Mouse (Mus musculus) lung, postnatal 0 days (tissue): ENCODE measurements around the gene Pknox2. TPM values are rescaled to one million over a fixed set of nuclear protein-coding genes. Genes with fewer than 3 reads are reported as not detected.

ENCODE experiments used
- ATAC-seq: fragments of 200-750 bp; cut with Nextera tagmentation; 2 replicates; pipeline ENCODE4 v1.8.0; 2017; ENCODE audit warnings: moderate library complexity
- DNase-seq: peaks from one replicate; pipeline ENCODE4 v3.0.0-alpha.2; 2016; ENCODE audit warnings: low spot score
- H3K27ac ChIP-seq: fragments of 300-500 bp; sonication (generic); 2 replicates; pipeline ENCODE4 v1.5.1; 2014; ENCODE audit warnings: antibody characterized with exemption, mild to moderate bottlenecking, low read length, mixed read lengths
- H3K27me3 ChIP-seq: fragments of 300-500 bp; sonication (generic); replicated peaks from 2 replicates; pipeline ENCODE4 v1.6.1; 2014; ENCODE audit warnings: low read length, mixed read lengths; ENCODE audit not compliant: insufficient read depth
- H3K36me3 ChIP-seq: fragments of 300-500 bp; sonication (generic); 2 replicates; pipeline ENCODE4 v1.6.1; 2014; ENCODE audit warnings: low read length, mixed read lengths; ENCODE audit not compliant: insufficient read depth
- H3K4me1 ChIP-seq: fragments of 300-500 bp; sonication (generic); 2 replicates; pipeline ENCODE4 v1.6.1; 2014; ENCODE audit warnings: antibody characterized with exemption, low read depth, low read length, mixed read lengths; ENCODE audit not compliant: insufficient read depth
- H3K4me2 ChIP-seq: fragments of 300-500 bp; sonication (generic); replicated peaks from 2 replicates; pipeline ENCODE4 v1.6.1; 2014; ENCODE audit warnings: low read depth, mild to moderate bottlenecking, low read length, moderate library complexity, mixed read lengths
- H3K4me3 ChIP-seq: fragments of 300-500 bp; sonication (generic); 2 replicates; pipeline ENCODE4 v1.5.1; 2014; ENCODE audit warnings: low read depth, low read length
- H3K9ac ChIP-seq: fragments of 300-500 bp; sonication (generic); replicated peaks from 2 replicates; pipeline ENCODE4 v1.6.1; 2014; ENCODE audit warnings: low read depth, mild to moderate bottlenecking
- H3K9me3 ChIP-seq: fragments of 300-500 bp; sonication (generic); 2 replicates; pipeline ENCODE4 v1.6.1; 2016; ENCODE audit warnings: low read length, mixed read lengths
- CTCF ChIP-seq: IDR thresholded peaks from 2 replicates; pipeline ENCODE4 v1.5.1; 2016; ENCODE audit warnings: antibody characterized with exemption, mild to moderate bottlenecking
- EP300 ChIP-seq: IDR thresholded peaks from 2 replicates; pipeline ENCODE4 v1.6.1; 2016; ENCODE audit warnings: antibody characterized with exemption, mild to moderate bottlenecking, control low read depth
- WGBS: fragments of 180-500 bp; shearing (Covaris S2); extraction: QIAGEN DNeasy Blood & Tissue Kit; methylation state at CpG from one replicate; pipeline ENCODE4 v1.1.7; 2014; 5-methylcytosine and 5-hydroxymethylcytosine counted together
- polyA plus RNA-seq: library from polyadenylated mRNA; unstranded; fragments of >200 nt; fragmentation: Nextera tagmentation; extraction: Ambion mirVana; gene quantifications from 2 replicates; pipeline ENCODE4 v1.2.1, GENCODE M21; 2015

Pknox2 gene
- polyA plus RNA-seq, 1 experiment from 2014 or later: 11.1 TPM

- Histone ChIP-seq H3K4me1 (peaks cover 8% of the 10 kb centered on the region; the same call in 1 of the 2 replicates), H3K9ac (no peak overlapping the region), H3K36me3 (no peaks in the 10 kb centered on the region), H3K27me3 (no peaks in the 10 kb centered on the region), H3K4me3 (no peak overlapping the region), H3K9me3 (no peaks in the 10 kb centered on the region), H3K27ac (no peak overlapping the region), H3K4me2 (no peak overlapping the region)
- TF ChIP-seq CTCF: no peak
- TF ChIP-seq EP300: no peak
- no peak for ATAC-seq
- DNase-seq: no peak
- 79% methylated on average over 3 of the region's 3 CpGs for WGBS
Measured at GRCm38 (mm10) chr9:37099595-37099994, 47.6 kb downstream of the Pknox2 start.

DNA sequence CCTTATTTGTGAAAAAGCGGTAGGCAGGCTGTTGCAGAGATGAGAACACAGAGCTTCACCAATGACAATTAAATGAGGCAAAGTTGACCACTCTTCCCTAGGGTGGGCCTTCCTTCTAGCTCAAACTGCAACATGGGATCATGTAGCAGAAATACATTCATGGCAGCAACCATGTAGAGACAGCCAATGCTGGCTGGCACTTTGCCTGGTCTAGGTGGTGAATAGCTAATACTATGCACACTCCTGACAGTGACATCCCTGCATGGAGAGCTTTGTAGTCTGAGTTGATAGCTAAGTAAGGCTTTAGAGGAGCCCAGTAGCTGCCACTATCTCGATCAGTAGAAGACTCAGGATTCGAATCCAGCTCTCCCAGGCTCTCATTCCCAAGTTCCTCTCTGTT is 48.6 kb downstream of the Pknox2 start:
- Histone ChIP-seq H3K27me3 (no peaks in the 10 kb centered on the region), H3K9me3 (no peaks in the 10 kb centered on the region), H3K4me1 (peaks cover 8% of the 10 kb centered on the region; the same call in 1 of the 2 replicates), H3K4me3 (no peak overlapping the region), H3K36me3 (no peaks in the 10 kb centered on the region), H3K4me2 (no peak overlapping the region), H3K9ac (no peak overlapping the region), H3K27ac (no peak overlapping the region)
- ATAC-seq (no peak), DNase-seq (no peak)
- TF ChIP-seq CTCF (no peak), EP300 (no peak)
- 93% methylated on average over 3 of the region's 3 CpGs for WGBS

- no peak overlapping the region for H3K27ac ChIP-seq
- ATAC-seq (no peak), DNase-seq (no peak)
- no peaks in the 10 kb centered on the region for H3K9me3 ChIP-seq
- H3K36me3 ChIP-seq: no peaks in the 10 kb centered on the region
- TF ChIP-seq CTCF (no peak), EP300 (no peak)
- 64% methylated on average over 11 of the region's 11 CpGs for WGBS
- H3K4me2 ChIP-seq: no peak overlapping the region
- H3K9ac ChIP-seq: no peak overlapping the region
- no peak overlapping the region for H3K4me3 ChIP-seq
- no peaks in the 10 kb centered on the region for H3K27me3 ChIP-seq
- no peaks in the 10 kb centered on the region for H3K4me1 ChIP-seq
Measured at GRCm38 (mm10) chr9:37094230-37094990, 52.8 kb downstream of the Pknox2 start.

- no peaks in the 10 kb centered on the region for H3K4me1 ChIP-seq
- no peaks in the 10 kb centered on the region for H3K27me3 ChIP-seq
- H3K4me3 ChIP-seq: no peak overlapping the region
- no peak overlapping the region for H3K9ac ChIP-seq
- H3K9me3 ChIP-seq: no peaks in the 10 kb centered on the region
- TF ChIP-seq EP300 (no peak), CTCF (no peak)
- DNase-seq (no peak), ATAC-seq (no peak)
- H3K36me3 ChIP-seq: no peaks in the 10 kb centered on the region
- H3K4me2 ChIP-seq: no peak overlapping the region
- no peak overlapping the region for H3K27ac ChIP-seq
- 12% methylated on average over 5 of the region's 5 CpGs for WGBS
Measured at GRCm38 (mm10) chr9:37093086-37093485, 54.1 kb downstream of the Pknox2 start.

- H3K9me3 ChIP-seq: no peaks in the 10 kb centered on the region
- no peaks in the 10 kb centered on the region for H3K36me3 ChIP-seq
- TF ChIP-seq EP300 (no peak), CTCF (no peak)
- no peak overlapping the region for H3K4me3 ChIP-seq
- H3K9ac ChIP-seq: no peak overlapping the region
- DNase-seq (no peak), ATAC-seq (no peak)
- no peak overlapping the region for H3K4me2 ChIP-seq
- no peak overlapping the region for H3K27ac ChIP-seq
- 74% methylated on average over 6 of the region's 6 CpGs for WGBS
- no peaks in the 10 kb centered on the region; the same call in 1 of the 2 replicates for H3K4me1 ChIP-seq
- H3K27me3 ChIP-seq: no peaks in the 10 kb centered on the region
Measured at GRCm38 (mm10) chr9:37089894-37090652, 57.1 kb downstream of the Pknox2 start.

GRCm38 (mm10) chr9:37085370-37085769 is 61.8 kb downstream of the Pknox2 start:
- peaks cover 4% of the 10 kb centered on the region; the same call in 1 of the 2 replicates for H3K4me1 ChIP-seq
- peak; percentile 86 for DNase-seq
- peak; percentile 78 for ATAC-seq

More at GRCm38 (mm10) chr9:37085370-37085769, 61.8 kb downstream of the Pknox2 start:
- H3K27ac ChIP-seq: peak overlapping the region; percentile 5; the same call in 1 of the 2 replicates
- no peak overlapping the region for H3K9ac ChIP-seq
- TF ChIP-seq CTCF: no peak
- peak; percentile 73 for TF ChIP-seq EP300
- no peaks in the 10 kb centered on the region for H3K9me3 ChIP-seq
- 39% methylated on average over 2 of the region's 2 CpGs for WGBS
- no peak overlapping the region for H3K4me3 ChIP-seq
- H3K4me2 ChIP-seq: no peak overlapping the region
- no peaks in the 10 kb centered on the region for H3K36me3 ChIP-seq
- H3K27me3 ChIP-seq: no peaks in the 10 kb centered on the region
